Mouse (Mus musculus) small intestine, adult 2 months (tissue): ENCODE results near the gene Vps9d1. TPM values are rescaled to one million over a fixed set of nuclear protein-coding genes. Genes with fewer than 3 reads are reported as not detected.
A peak's percentile ranks its signal among the peaks of the same experiment; 100 is the strongest.
"Not testable (repeated sequence)": the region's sequence is repeated elsewhere in the genome, so short reads cannot be mapped to it uniquely, and the experiment has no call there.

ENCODE experiments used
- H3K27ac ChIP-seq: fragments of 200-500 bp; 2 replicates; pipeline ENCODE4 v1.5.1; 2012; ENCODE audit warnings: low read depth, low read length, control low read depth, inconsistent platforms; ENCODE audit not compliant: insufficient read depth
- H3K27me3 ChIP-seq: fragments of 200-500 bp; 2 replicates; pipeline ENCODE4 v1.6.1; 2012; ENCODE audit warnings: mild to moderate bottlenecking, moderate library complexity, low read length, inconsistent platforms; ENCODE audit not compliant: control insufficient read depth, insufficient read depth
- H3K36me3 ChIP-seq: fragments of 200-500 bp; 2 replicates; pipeline ENCODE4 v1.6.1; 2012; ENCODE audit warnings: mild to moderate bottlenecking, low read length, control low read depth, inconsistent platforms; ENCODE audit not compliant: control insufficient read depth, insufficient read depth
- H3K4me1 ChIP-seq: fragments of 200-500 bp; 2 replicates; pipeline ENCODE4 v1.6.1; 2012; ENCODE audit warnings: low read length, inconsistent platforms, mixed read lengths; ENCODE audit not compliant: control insufficient read depth, insufficient read depth, insufficient read length
- H3K4me3 ChIP-seq: fragments of 200-500 bp; 2 replicates; pipeline ENCODE4 v1.5.1; 2012; ENCODE audit warnings: low read depth, mild to moderate bottlenecking, control low read depth, inconsistent platforms, low read length, moderate library complexity
- CTCF ChIP-seq: fragments of 200-500 bp; IDR thresholded peaks from 2 replicates; pipeline ENCODE4 v1.5.1; 2012; ENCODE audit warnings: low read depth, mild to moderate bottlenecking, control low read depth, inconsistent platforms, low read length, moderate library complexity, mixed read lengths; ENCODE audit not compliant: insufficient replicate concordance, insufficient read length; ENCODE audit errors: extremely low read depth
- POLR2A ChIP-seq: fragments of 200-500 bp; IDR thresholded peaks from 2 replicates; pipeline ENCODE4 v1.6.1; 2012; ENCODE audit warnings: low read depth, mild to moderate bottlenecking, control low read depth, inconsistent platforms, low read length, moderate library complexity
- WGBS: fragments of 180-500 bp; shearing (Covaris S2); methylation state at CpG from one replicate; pipeline ENCODE4 v1.1.7; 2018; 5-methylcytosine and 5-hydroxymethylcytosine counted together
- polyA plus RNA-seq: library from polyadenylated mRNA; depleted of rRNA; stranded (reverse); fragments of >200 nt; gene quantifications from 2 replicates; pipeline ENCODE4 v1.2.3, GENCODE M21; 2012

The Vps9d1 gene
- polyA plus RNA-seq, 1 experiment, result 106 TPM

DNA sequence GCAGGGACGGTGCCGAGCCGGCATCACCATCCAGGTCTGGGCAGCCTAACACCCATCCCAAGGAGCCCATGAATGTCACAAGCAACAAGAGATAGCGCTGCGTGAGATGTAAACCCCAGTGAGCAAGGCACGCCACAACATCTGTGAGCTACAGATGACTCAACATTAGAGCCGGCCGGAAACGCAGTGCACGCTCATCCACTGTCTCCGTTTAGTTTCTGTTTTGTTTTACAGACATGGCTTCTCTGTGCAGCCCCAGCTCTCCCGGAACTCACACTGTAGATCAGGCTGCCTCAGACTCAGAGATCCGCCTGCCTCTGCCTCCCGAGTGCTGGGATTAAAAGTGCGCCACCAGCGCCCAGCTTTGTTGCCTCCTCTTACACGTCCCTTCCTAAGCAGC, 33.2 kb upstream of the Vps9d1 start:
- TF ChIP-seq POLR2A (no peak), CTCF (no peak)
- 93% methylated on average over 17 of the region's 17 CpGs for WGBS
- no peak overlapping the region for H3K4me3 ChIP-seq

DNA sequence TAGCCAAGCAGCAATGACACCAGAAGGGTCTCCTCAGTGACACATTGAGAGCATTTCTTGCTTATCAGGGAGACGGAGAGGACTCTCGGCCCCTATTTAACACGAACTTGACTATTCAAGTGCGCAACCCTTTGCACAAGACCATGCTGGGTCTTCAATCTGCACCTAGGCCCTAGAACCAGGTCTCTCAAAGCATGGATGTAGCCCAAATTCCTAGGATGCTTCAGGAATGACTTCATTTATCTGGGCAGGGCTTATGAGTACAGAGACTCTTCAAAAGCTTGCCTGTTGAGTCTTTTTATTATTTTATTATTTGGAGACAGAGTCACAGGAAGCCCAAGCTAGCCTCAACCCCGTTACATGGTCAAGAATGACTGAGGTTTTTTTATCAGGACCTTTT, 30.3 kb upstream of the Vps9d1 start:
- Histone ChIP-seq H3K4me3 (no peak overlapping the region), H3K27ac (no peak overlapping the region), H3K4me1 (peaks cover 5% of the 10 kb centered on the region), H3K27me3 (no peaks in the 10 kb centered on the region), H3K36me3 (peaks cover 6% of the 10 kb centered on the region; the same call in 1 of the 2 replicates)
- WGBS, result 87% methylated on average over 5 of the region's 5 CpGs
- no peak for TF ChIP-seq CTCF
- TF ChIP-seq POLR2A, result no peak

More for the DNA sequence above, 33.2 kb upstream of the Vps9d1 start:
- Histone ChIP-seq H3K27ac (0 out of 2 replicates have a peak overlapping the region, but pooled peaks have one; percentile 6), H3K36me3 (peaks cover 1% of the 10 kb centered on the region; the same call in 1 of the 2 replicates), H3K4me1 (peaks cover 5% of the 10 kb centered on the region), H3K27me3 (no peaks in the 10 kb centered on the region)

DNA sequence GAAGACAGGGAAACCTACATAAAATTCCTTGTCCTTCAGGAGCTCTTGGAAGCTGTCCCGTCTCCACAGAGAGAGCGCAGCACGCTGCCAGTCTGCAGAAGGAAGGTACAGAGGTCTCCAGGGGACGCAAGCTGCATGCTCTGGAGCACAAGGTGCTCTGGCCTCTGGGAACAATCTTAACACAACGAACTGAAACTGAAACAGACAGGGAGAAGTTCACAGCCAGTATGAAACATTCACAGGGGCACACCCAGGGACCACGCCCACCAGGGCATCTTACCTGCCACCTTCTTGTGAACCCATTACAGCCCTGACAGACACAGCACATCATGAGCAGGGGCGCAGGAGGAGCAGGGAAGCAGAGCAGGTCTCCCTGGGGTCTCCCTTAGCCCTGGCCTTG, 29.8 kb upstream of the Vps9d1 start:
- 27% methylated on average over 7 of the region's 7 CpGs for WGBS
- TF ChIP-seq POLR2A (no peak), CTCF (no peak)
- Histone ChIP-seq H3K36me3 (peaks cover 6% of the 10 kb centered on the region; the same call in 1 of the 2 replicates), H3K4me3 (peak overlapping the region; percentile 33), H3K4me1 (peaks cover 5% of the 10 kb centered on the region), H3K27ac (peak overlapping the region; percentile 54; the same call in 1 of the 2 replicates), H3K27me3 (no peaks in the 10 kb centered on the region)

DNA sequence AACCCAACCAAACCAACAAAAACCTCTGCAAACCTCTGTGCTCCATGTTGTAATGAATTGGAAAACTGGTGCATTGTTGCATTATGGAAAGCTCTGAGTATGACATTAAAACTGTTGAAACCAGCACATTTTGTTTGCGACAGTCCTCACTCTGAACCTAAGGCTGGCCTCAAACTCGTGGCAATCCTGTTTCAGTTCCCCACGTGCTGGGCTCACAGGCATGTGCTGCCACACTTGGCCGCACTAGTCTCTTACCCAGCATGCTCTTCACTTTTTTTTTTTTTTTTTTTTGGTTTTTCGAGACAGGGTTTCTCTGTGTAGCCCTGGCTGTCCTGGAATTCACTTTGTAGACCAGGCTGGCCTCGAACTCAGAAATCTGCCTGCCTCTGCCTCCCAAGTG, 28.8 kb upstream of the Vps9d1 start:
- not testable (repeated sequence) for H3K27ac ChIP-seq

DNA sequence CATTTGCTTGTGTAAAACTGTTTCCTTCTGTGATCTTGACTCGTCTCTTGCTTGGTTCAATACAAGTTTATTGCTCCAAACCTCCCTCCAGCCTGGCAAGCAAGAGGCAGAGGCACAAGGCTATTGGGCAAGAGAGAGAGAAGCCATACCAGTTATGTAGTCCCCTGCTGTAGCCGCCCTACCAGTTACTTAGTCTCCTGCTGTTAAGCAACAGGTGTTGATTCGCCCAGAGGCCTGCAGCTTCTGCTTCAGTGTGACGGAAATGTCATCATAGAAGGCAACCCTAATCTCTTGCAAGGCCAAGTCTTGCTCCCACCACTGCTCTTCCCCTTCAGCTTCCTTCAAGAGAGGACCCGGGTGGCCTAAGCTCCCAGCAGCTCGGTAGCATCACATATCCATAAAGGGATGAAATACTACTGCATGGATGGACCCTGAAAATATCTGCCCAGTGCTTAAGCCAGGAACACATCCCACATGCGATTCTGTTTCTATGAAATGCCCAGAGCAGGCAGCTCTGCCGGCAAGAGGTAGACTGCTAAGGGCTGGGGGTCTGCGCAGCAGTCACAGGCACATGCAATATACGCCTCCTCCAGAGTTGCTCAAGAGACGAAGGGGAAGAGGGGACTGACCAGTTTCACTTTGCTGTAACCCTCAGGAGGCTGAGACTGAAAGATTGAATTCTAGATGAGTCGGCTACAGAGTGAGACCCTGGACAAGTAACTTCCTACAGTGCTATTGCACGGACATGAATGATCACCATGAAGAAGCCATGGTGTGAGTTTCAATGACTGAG, 26.4 kb upstream of the Vps9d1 start:
- Histone ChIP-seq H3K27me3 (no peaks in the 10 kb centered on the region), H3K36me3 (peaks cover 5% of the 10 kb centered on the region; the same call in 1 of the 2 replicates)
- WGBS, result 92% methylated on average over 13 of the region's 13 CpGs

More for the DNA sequence above, 28.8 kb upstream of the Vps9d1 start:
- H3K4me1 ChIP-seq, H3K27me3 ChIP-seq, H3K36me3 ChIP-seq, H3K4me3 ChIP-seq: not testable (repeated sequence)
- WGBS, result 88% methylated on average over 6 of the region's 6 CpGs

DNA sequence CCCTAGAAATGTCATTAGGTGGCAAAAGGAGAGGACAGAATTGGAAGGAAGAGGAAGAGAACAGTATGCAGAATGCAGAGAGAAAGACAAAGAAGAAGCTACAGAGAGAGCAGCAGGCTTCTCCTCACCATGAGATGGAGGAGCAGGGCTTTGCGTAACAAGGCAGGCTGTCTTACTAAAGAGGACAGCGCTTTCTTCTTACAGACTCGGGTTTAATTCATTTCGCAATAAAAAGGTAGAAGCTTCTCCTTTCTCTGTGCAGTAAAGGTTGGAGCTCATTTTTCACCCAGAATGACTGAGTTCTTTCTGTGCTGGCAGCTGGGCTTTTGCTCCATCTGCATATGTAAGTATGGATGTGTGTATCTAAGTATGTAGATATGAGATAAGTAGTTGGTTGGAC, 25.7 kb upstream of the Vps9d1 start:
- Histone ChIP-seq H3K27me3 (no peaks in the 10 kb centered on the region), H3K36me3 (peaks cover 5% of the 10 kb centered on the region; the same call in 1 of the 2 replicates), H3K27ac (no peak overlapping the region), H3K4me1 (peaks cover 5% of the 10 kb centered on the region), H3K4me3 (no peak overlapping the region)
- TF ChIP-seq CTCF, result no peak
- TF ChIP-seq POLR2A, result no peak
- whole genome bisulfite sequencing, result 87% methylated on average over 4 of the region's 4 CpGs

More for the DNA sequence above, 26.4 kb upstream of the Vps9d1 start:
- Histone ChIP-seq H3K4me3 (peak overlapping the region; percentile 21), H3K4me1 (peaks cover 5% of the 10 kb centered on the region), H3K27ac (no peak overlapping the region; the same call in 1 of the 2 replicates)
- no peak for TF ChIP-seq POLR2A
- TF ChIP-seq CTCF, result no peak

DNA sequence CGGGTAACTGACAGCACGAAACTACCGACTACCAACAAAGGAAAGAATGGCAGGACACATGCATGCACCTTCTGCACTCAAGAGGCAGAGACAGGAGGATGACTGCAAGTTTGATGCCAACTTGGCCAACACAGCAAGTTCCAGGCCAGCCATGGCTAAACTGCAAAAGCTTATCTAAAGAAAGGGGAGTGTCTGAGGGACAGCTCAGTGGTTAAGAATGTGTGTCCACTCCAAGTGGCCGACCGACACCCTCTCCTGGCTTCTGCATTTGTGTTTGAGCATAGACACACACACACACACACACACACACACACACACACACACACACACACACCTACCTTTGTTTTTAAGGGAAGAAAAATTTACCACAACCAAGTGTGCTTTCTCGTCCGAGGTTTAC, 24.3 kb upstream of the Vps9d1 start:
- 69% methylated on average over 7 of the region's 7 CpGs for WGBS
- H3K4me1 ChIP-seq, result no peaks in the 10 kb centered on the region
- TF ChIP-seq CTCF (no peak), POLR2A (no peak)

More for the DNA sequence above, 24.3 kb upstream of the Vps9d1 start:
- H3K27ac ChIP-seq, result no peak overlapping the region
- H3K36me3 ChIP-seq, result peaks cover 5% of the 10 kb centered on the region; the same call in 1 of the 2 replicates
- no peaks in the 10 kb centered on the region for H3K27me3 ChIP-seq
- H3K4me3 ChIP-seq, result 0 out of 2 replicates have a peak overlapping the region, but pooled peaks have one; percentile 4
